ENCODE assay signal across 27 mouse cellular contexts in genomic region chr8:21006801-21007200, GRCm38 (mm10). TPM values are rescaled to one million over a fixed set of nuclear protein-coding genes. Genes with fewer than 3 reads are reported as not detected.
"Had no signal": no experiment of that assay in that cellular context is flagged by ENCODE, and none has a peak within 500 bp of the region (broad histone marks: within the 10 kb centered on the region; RNA-seq: fewer than 3 reads in every experiment).

No protein-coding gene starts in this region.

- DNase-seq: lung, adult 2 months; lung, postnatal 14 days; lung, postnatal 36 days; midbrain, embryonic 14.5 days; retina, postnatal 1 day; right cerebral cortex, adult 18-20 months; right cerebral cortex, postnatal 25 days; right cerebral cortex, postnatal 4 days; spleen, adult 18-20 months; thymus, adult 18-20 months; thymus, postnatal 14 days; thymus, postnatal 36 days had no signal

RNA-seq across cellular contexts. Expression of gene Defa21, which starts 18.5 kb away (rescaled TPM):
- total RNA-seq: megakaryocyte, adult 5-6 weeks; megakaryocyte-erythroid progenitor cell, adult 5-6 weeks had no signal
- polyA plus RNA-seq: lung, adult 2 months; lung, embryonic 15.5 days; lung, postnatal 0 days; macrophage; midbrain, embryonic 10.5 days; midbrain, embryonic 12.5 days; midbrain, embryonic 14.5 days; midbrain, embryonic 16.5 days; myocyte; neural tube, embryonic 11.5 days; neural tube, embryonic 13.5 days; neural tube, embryonic 15.5 days; stomach, embryonic 14.5 days; stomach, embryonic 16.5 days had no signal

RNA-seq across cellular contexts. Expression of gene Defa23, which starts 48.0 kb away (rescaled TPM):
- total RNA-seq: megakaryocyte, adult 5-6 weeks; megakaryocyte-erythroid progenitor cell, adult 5-6 weeks had no signal
- polyA plus RNA-seq: lung, adult 2 months; lung, embryonic 15.5 days; lung, postnatal 0 days; macrophage; midbrain, embryonic 10.5 days; midbrain, embryonic 12.5 days; midbrain, embryonic 14.5 days; midbrain, embryonic 16.5 days; myocyte; neural tube, embryonic 11.5 days; neural tube, embryonic 13.5 days; neural tube, embryonic 15.5 days; stomach, embryonic 14.5 days; stomach, embryonic 16.5 days; thymus, postnatal 0 days had no signal

RNA-seq across cellular contexts. Expression of gene Defa35, which starts 58.0 kb away (rescaled TPM):
- total RNA-seq: megakaryocyte, adult 5-6 weeks; megakaryocyte-erythroid progenitor cell, adult 5-6 weeks had no signal
- polyA plus RNA-seq: lung, adult 2 months; lung, embryonic 15.5 days; lung, postnatal 0 days; macrophage; midbrain, embryonic 10.5 days; midbrain, embryonic 12.5 days; midbrain, embryonic 14.5 days; midbrain, embryonic 16.5 days; myocyte; neural tube, embryonic 11.5 days; neural tube, embryonic 13.5 days; neural tube, embryonic 15.5 days; stomach, embryonic 14.5 days; stomach, embryonic 16.5 days; thymus, postnatal 0 days had no signal
